Mouse (Mus musculus): ENCODE data around the gene Ndufaf3.

DNA sequence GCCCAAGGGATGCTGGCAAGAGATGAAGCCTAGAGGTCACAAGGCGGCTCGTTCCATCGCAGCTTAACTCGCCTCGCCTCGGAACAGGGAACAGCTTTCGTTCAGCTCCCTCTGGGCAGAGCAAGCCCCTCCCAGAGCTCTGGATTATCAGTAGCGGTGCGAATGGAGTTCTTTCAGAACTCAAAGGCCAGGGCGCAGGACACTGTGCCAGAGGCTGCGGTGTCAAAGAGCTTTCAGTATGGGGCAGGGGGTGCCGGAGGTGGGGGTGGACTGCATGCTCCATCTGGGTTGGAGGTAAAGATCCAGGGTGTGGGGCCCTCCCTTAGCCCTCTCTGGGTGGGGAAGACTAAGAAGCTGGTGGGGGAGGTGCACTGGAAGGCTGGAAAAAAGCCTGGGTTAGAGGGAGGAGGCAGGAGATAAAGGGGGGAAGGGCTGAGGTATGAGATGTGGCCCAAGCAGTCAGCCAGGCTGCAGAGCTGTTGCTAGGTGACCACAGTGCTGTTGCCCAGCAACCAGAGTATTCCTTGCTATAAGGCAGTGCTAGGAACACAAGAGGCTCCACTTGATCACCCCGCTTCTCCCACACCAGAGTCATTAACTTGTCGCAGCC, 20.4 kb upstream of the Ndufaf3 start:
- TF ChIP-seq CTCF (IDR thresholded peaks at IDR 0.05; ENCODE audit: borderline replicate concordance, insufficient read depth, low read depth, low read length) (no peak), POLR2A (IDR thresholded peaks at IDR 0.05; ENCODE audit: borderline replicate concordance, insufficient read depth, low read length) (no peak)

Measured in cerebellum, adult 2 months (tissue).